In the genomic region with DNA sequence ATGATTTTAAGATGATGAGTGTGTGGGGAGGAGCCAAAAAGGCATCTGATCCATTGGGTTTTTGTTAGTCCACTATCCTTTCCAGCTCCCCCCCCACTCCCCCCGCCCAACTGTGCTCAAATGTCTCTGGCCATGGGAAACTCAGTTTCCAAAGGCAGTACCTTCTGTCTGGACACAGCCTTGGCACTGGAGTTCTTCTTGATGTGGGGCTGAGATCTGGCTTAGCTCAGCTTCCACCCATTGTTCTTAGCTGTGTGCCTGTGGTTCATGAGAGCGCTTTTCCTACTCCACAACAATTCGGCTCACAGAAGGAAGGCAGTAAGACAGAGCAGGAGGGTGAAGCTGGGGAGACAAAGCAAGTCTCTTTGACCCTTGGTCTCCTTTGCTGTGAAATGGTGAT, we compare ENCODE assay signal across 10 mouse cellular contexts. TPM values are rescaled to one million over a fixed set of nuclear protein-coding genes. Genes with fewer than 3 reads are reported as not detected.
A peak's percentile ranks its signal among the peaks of the same experiment; 100 is the strongest.
DNase-seq lines count a peak whose midpoint lies in the region; ATAC-seq lines count a peak whose summit lies in the region.
"Had no signal": no experiment of that assay in that cellular context is flagged by ENCODE, and none has a peak within 500 bp of the region (broad histone marks: within the 10 kb centered on the region; RNA-seq: fewer than 3 reads in every experiment).

No protein-coding gene starts in this region.

- intact Hi-C loops in heart, postnatal 25 days (cut with DNase I) = loop anchor here (2.0 to 5.0 kb wide), 2 partner anchors 80 to 258 kb away; no protein-coding TSS in a partner anchor

- H3K4me3 ChIP-seq in limb, embryonic 15.5 days = no peak overlapping the region

- no peaks in the 10 kb centered on the region for H3K36me3 ChIP-seq in limb, embryonic 15.5 days

- H3K4me2 ChIP-seq in limb, embryonic 15.5 days = no peak overlapping the region

- no peaks in the 10 kb centered on the region for H3K9me3 ChIP-seq in limb, embryonic 15.5 days

- peak overlapping the region; percentile 69 for H3K27ac ChIP-seq in limb, embryonic 15.5 days

- ATAC-seq in limb, embryonic 15.5 days (ENCODE audit: insufficient number of reproducible peaks, low FRiP score, low TSS enrichment, low read depth) = no peak
- ATAC-seq: Patski had no signal

- peak; percentile 9 to 12 for DNase-seq in kidney, adult 8-10 months
- DNase-seq in kidney, postnatal 4 days = no peak
- peak; percentile 7 for DNase-seq in heart, postnatal 25 days (ENCODE audit: low spot score)
- DNase-seq in urinary bladder, adult 18-20 months (ENCODE audit: low spot score in 2 of 2) = no peak
- DNase-seq in adrenal gland, adult 2 months = no peak
- no peak for DNase-seq in thymus, postnatal 10 days (ENCODE audit: low spot score in 2 of 2)
- DNase-seq: embryo, embryonic 11 days had no signal

- no peaks in the 10 kb centered on the region for H3K27me3 ChIP-seq in limb, embryonic 15.5 days
- H3K27me3 ChIP-seq: CH12.LX, Patski had no signal

- peaks cover 9% of the 10 kb centered on the region for H3K4me1 ChIP-seq in limb, embryonic 15.5 days

- WGBS in limb, embryonic 15.5 days = 78% methylated on average over 3 of the region's 3 CpGs

- no peak overlapping the region for H3K9ac ChIP-seq in limb, embryonic 15.5 days

RNA-seq across cellular contexts. Expression of a gene that starts 47.0 kb away (rescaled TPM):
- total RNA-seq in heart, postnatal 25 days (2021) = 10 to 100 TPM; 29.4 to 30.4 TPM
- polyA plus RNA-seq in limb, embryonic 15.5 days (2015; fragmentation: Nextera tagmentation; extraction: Ambion mirVana) = 111 and 137 TPM in 2 replicates
- 10 to 100 TPM; 56.6 to 59.4 TPM for total RNA-seq in adrenal gland, adult 2 months (2021)
- polyA plus RNA-seq in adrenal gland, adult 2 months (2012; rRNA removed) = 29.7 and 31.6 TPM in 2 replicates

Comparison
In these comparisons a context has a peak if more than half of its experiments do, and no peak if none do; other contexts are left out.
1. DNase-seq: peak in kidney, adult 8-10 months (2 of 2) and heart, postnatal 25 days (single experiment); none in kidney, postnatal 4 days (0 of 2), urinary bladder, adult 18-20 months (0 of 2), adrenal gland, adult 2 months (single experiment) and thymus, postnatal 10 days (0 of 2).